Mouse (Mus musculus): ENCODE results near the gene Pigs. TPM values are rescaled to one million over a fixed set of nuclear protein-coding genes. Genes with fewer than 3 reads are reported as not detected.

Pigs gene
- 77.5 and 86.2 TPM in 2 replicates for polyA plus RNA-seq (2015; fragmentation: Nextera tagmentation; extraction: Ambion mirVana)

GRCm38 (mm10) chr11:78327634-78328511 lies at the start of gene Pigs:
Gene Pigs (plus strand): TSS chr11:78328415.
- Histone ChIP-seq H3K4me1 (peaks cover 14% of the 10 kb centered on the region), H3K4me3 (replicated peaks) (peak within 1 kb of the TSS; percentile 87), H3K4me2 (peak within 1 kb of the TSS; percentile 82), H3K27ac (peak within 1 kb of the TSS; percentile 76), H3K36me3 (peaks cover 12% of the 10 kb centered on the region), H3K9me3 (replicated peaks) (no peaks in the 10 kb centered on the region), H3K27me3 (no peaks in the 10 kb centered on the region), H3K9ac (peak within 1 kb of the TSS; percentile 81)
- ATAC-seq (replicated peaks; ENCODE audit: low FRiP score) = peak; percentile 96
- WGBS = 12% methylated on average over 37 of the region's 37 CpGs

- Histone ChIP-seq H3K9me3 (replicated peaks) (no peaks in the 10 kb centered on the region), H3K36me3 (peaks cover 100% of the 10 kb centered on the region), H3K27me3 (no peaks in the 10 kb centered on the region), H3K4me2 (no peak overlapping the region), H3K9ac (no peak overlapping the region), H3K27ac (no peak overlapping the region), H3K4me3 (replicated peaks) (no peak overlapping the region), H3K4me1 (no peaks in the 10 kb centered on the region)
- WGBS = 85% methylated on average over 7 of the region's 7 CpGs
- no peak for ATAC-seq (replicated peaks; ENCODE audit: low FRiP score)
Measured at GRCm38 (mm10) chr11:78278853-78279252, 49.4 kb upstream of the Pigs start.

DNA sequence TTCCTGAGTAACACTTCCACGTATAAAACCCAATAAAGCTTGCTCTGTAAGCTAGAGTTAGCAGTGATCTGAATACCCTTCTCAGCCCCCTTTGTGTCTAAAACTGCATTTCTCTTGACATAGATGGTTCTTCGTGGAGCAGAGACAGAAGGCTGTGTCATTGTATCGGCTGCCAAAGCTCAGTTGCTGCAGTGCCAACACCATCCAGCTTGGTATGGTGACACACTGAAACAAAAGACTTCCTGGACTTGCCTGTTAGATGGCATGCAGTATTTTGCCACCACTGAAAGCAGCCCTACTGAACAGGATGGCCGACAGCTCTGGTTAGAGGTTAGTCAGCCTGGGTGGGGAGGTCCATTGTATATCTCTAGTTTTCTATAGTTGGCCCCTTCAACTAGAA lies 48.6 kb upstream of the Pigs start:
- H3K36me3 ChIP-seq = peaks cover 100% of the 10 kb centered on the region
- WGBS = 88% methylated on average over 4 of the region's 4 CpGs

GRCm38 (mm10) chr11:78289146-78289763 lies 39.0 kb upstream of the Pigs start:
- Histone ChIP-seq H3K4me2 (no peak overlapping the region), H3K4me1 (no peaks in the 10 kb centered on the region), H3K36me3 (peaks cover 92% of the 10 kb centered on the region), H3K9ac (no peak overlapping the region), H3K4me3 (replicated peaks) (no peak overlapping the region), H3K9me3 (replicated peaks) (no peaks in the 10 kb centered on the region), H3K27ac (no peak overlapping the region), H3K27me3 (no peaks in the 10 kb centered on the region)
- 91% methylated on average over 7 of the region's 7 CpGs for WGBS
- ATAC-seq (replicated peaks; ENCODE audit: low FRiP score) = no peak

More for the DNA sequence above, 48.6 kb upstream of the Pigs start:
- H3K4me2 ChIP-seq = no peak overlapping the region
- H3K4me3 ChIP-seq (replicated peaks) = no peak overlapping the region
- no peaks in the 10 kb centered on the region for H3K27me3 ChIP-seq
- H3K9me3 ChIP-seq (replicated peaks) = no peaks in the 10 kb centered on the region
- ATAC-seq (replicated peaks; ENCODE audit: low FRiP score) = no peak
- no peak overlapping the region for H3K27ac ChIP-seq
- H3K9ac ChIP-seq = no peak overlapping the region
- no peaks in the 10 kb centered on the region for H3K4me1 ChIP-seq

DNA sequence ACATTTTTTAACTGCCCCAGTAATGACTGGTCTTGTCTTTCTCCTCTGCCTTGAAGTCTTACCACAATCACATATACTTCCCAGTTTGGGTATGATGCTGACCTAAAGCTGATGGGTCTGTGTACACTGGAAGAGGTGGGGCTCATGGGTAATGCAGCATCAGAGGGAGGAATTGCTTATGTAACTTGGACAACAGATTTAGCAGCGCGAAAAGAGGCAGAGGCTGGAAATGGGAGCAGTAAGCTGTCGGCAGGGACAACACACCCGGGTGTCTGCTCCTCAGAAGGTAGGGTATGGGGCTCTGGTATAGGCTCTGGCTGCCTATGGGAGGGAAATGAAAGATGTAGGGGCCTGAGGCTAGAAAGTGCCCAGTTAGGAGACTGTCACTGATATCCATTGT lies 37.6 kb upstream of the Pigs start, which contains the start of gene BC030499:
Gene BC030499, plus strand, starts transcription at position 188 of the 400 bp plus-strand sequence.
- H3K36me3 ChIP-seq = peaks cover 81% of the 10 kb centered on the region
- H3K9ac ChIP-seq = no peak within 1 kb of the TSS
- no peak for ATAC-seq (replicated peaks; ENCODE audit: low FRiP score)
- H3K9me3 ChIP-seq (replicated peaks) = no peaks in the 10 kb centered on the region
- WGBS = 93% methylated on average over 4 of the region's 4 CpGs
- H3K27me3 ChIP-seq = no peaks in the 10 kb centered on the region
- no peaks in the 10 kb centered on the region for H3K4me1 ChIP-seq
- no peak within 1 kb of the TSS for H3K27ac ChIP-seq
- no peak within 1 kb of the TSS for H3K4me3 ChIP-seq (replicated peaks)
- no peak within 1 kb of the TSS for H3K4me2 ChIP-seq

DNA sequence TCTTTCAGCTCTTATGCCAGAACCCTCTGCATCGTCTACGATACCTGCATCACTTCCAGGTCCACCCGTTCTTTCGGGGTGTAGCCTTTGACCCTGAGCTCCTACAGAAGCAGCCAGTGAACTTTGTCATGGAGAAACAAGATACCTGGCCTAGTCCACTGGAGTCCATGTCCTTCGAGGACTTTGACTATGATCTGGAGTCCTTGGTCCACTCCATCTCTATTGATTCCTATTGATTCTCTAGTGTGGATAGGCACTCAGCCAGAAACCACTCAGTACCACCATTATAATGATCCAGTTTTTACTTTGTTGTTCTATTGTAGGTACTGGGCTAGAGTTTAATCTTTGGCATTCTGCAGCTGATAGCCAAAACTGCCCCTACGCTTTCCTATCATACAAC lies 33.6 kb upstream of the Pigs start:
- H3K4me2 ChIP-seq = no peak overlapping the region
- WGBS = 94% methylated on average over 6 of the region's 6 CpGs

GRCm38 (mm10) chr11:78300917-78301316 lies 27.3 kb upstream of the Pigs start:
- Histone ChIP-seq H3K27me3 (no peaks in the 10 kb centered on the region), H3K4me2 (peak overlapping the region; percentile 76), H3K4me1 (peaks cover 15% of the 10 kb centered on the region), H3K9me3 (replicated peaks) (no peaks in the 10 kb centered on the region), H3K9ac (peak overlapping the region; percentile 25; the same call in 1 of the 2 replicates), H3K4me3 (replicated peaks) (peak overlapping the region; percentile 84), H3K27ac (peak overlapping the region; percentile 81), H3K36me3 (peaks cover 26% of the 10 kb centered on the region)
- WGBS = 59% methylated on average over 7 of the region's 7 CpGs
- no peak; the same call in 1 of the 2 replicates for ATAC-seq (replicated peaks; ENCODE audit: low FRiP score)

More for the DNA sequence above, 33.6 kb upstream of the Pigs start:
- H3K36me3 ChIP-seq = peaks cover 42% of the 10 kb centered on the region
- H3K4me3 ChIP-seq (replicated peaks) = no peak overlapping the region
- no peak overlapping the region for H3K27ac ChIP-seq
- H3K4me1 ChIP-seq = no peaks in the 10 kb centered on the region
- no peak overlapping the region for H3K9ac ChIP-seq
- no peak for ATAC-seq (replicated peaks; ENCODE audit: low FRiP score)
- no peaks in the 10 kb centered on the region for H3K9me3 ChIP-seq (replicated peaks)
- no peaks in the 10 kb centered on the region for H3K27me3 ChIP-seq

GRCm38 (mm10) chr11:78301357-78302084 lies 26.7 kb upstream of the Pigs start, which contains the start of gene Spag5:
Gene Spag5 (plus strand): TSS chr11:78301529.
- ATAC-seq (replicated peaks; ENCODE audit: low FRiP score) = peak; percentile 100
- Histone ChIP-seq H3K36me3 (peaks cover 31% of the 10 kb centered on the region), H3K9me3 (replicated peaks) (no peaks in the 10 kb centered on the region), H3K9ac (peak within 1 kb of the TSS; percentile 82), H3K4me1 (peaks cover 15% of the 10 kb centered on the region), H3K27ac (peak within 1 kb of the TSS; percentile 81), H3K4me2 (peak within 1 kb of the TSS; percentile 76), H3K4me3 (replicated peaks) (peak within 1 kb of the TSS; percentile 84), H3K27me3 (no peaks in the 10 kb centered on the region)
- 0% methylated on average over 49 of the region's 49 CpGs for WGBS

- WGBS = 93% methylated on average over 4 of the region's 4 CpGs
- peaks cover 64% of the 10 kb centered on the region for H3K36me3 ChIP-seq
- no peak for ATAC-seq (replicated peaks; ENCODE audit: low FRiP score)
Measured at GRCm38 (mm10) chr11:78305272-78305671, 22.9 kb upstream of the Pigs start.

GRCm38 (mm10) chr11:78310861-78311511 lies 17.2 kb upstream of the Pigs start:
- Histone ChIP-seq H3K4me2 (no peak overlapping the region), H3K4me3 (replicated peaks) (no peak overlapping the region), H3K27ac (no peak overlapping the region), H3K4me1 (peaks cover 4% of the 10 kb centered on the region; the same call in 1 of the 2 replicates), H3K9me3 (replicated peaks) (no peaks in the 10 kb centered on the region), H3K27me3 (no peaks in the 10 kb centered on the region), H3K36me3 (peaks cover 91% of the 10 kb centered on the region), H3K9ac (no peak overlapping the region)
- 85% methylated on average over 8 of the region's 8 CpGs for WGBS
- no peak for ATAC-seq (replicated peaks; ENCODE audit: low FRiP score)

More at GRCm38 (mm10) chr11:78305272-78305671, 22.9 kb upstream of the Pigs start:
- H3K4me3 ChIP-seq (replicated peaks) = no peak overlapping the region
- peaks cover 19% of the 10 kb centered on the region for H3K4me1 ChIP-seq
- no peak overlapping the region for H3K9ac ChIP-seq
- H3K9me3 ChIP-seq (replicated peaks) = no peaks in the 10 kb centered on the region
- no peaks in the 10 kb centered on the region for H3K27me3 ChIP-seq
- H3K4me2 ChIP-seq = no peak overlapping the region
- H3K27ac ChIP-seq = no peak overlapping the region

GRCm38 (mm10) chr11:78313662-78314061 lies 14.6 kb upstream of the Pigs start:
- H3K27me3 ChIP-seq = no peaks in the 10 kb centered on the region
- H3K36me3 ChIP-seq = peaks cover 95% of the 10 kb centered on the region
- H3K27ac ChIP-seq = no peak overlapping the region
- H3K4me2 ChIP-seq = no peak overlapping the region
- H3K4me3 ChIP-seq (replicated peaks) = no peak overlapping the region
- ATAC-seq (replicated peaks; ENCODE audit: low FRiP score) = no peak
- no peak overlapping the region for H3K9ac ChIP-seq
- H3K4me1 ChIP-seq = no peaks in the 10 kb centered on the region
- no peaks in the 10 kb centered on the region for H3K9me3 ChIP-seq (replicated peaks)
- WGBS = 93% methylated on average over 2 of the region's 2 CpGs

All from kidney, embryonic 15.5 days (tissue).